Mouse (Mus musculus): Measurements from ENCODE around the gene Cntf. TPM values are rescaled to one million over a fixed set of nuclear protein-coding genes. Genes with fewer than 3 reads are reported as not detected.

The Cntf gene
- polyA plus RNA-seq, 1 experiment from 2014 or later: 1.6 TPM

Other genes starting within 250 kb of the Cntf start
- gene Fam111a, start 219.9 kb downstream of the Cntf start, polyA plus RNA-seq (2016; fragmentation: Nextera tagmentation; extraction: Ambion mirVana): 15.4 and 16.7 TPM in 2 replicates
- not detected in 2 replicates for gene Gm4952, start 165.7 kb downstream of the Cntf start, polyA plus RNA-seq (2016; fragmentation: Nextera tagmentation; extraction: Ambion mirVana)
- not detected in 2 replicates for gene Glyat, start 132.3 kb downstream of the Cntf start, polyA plus RNA-seq (2016; fragmentation: Nextera tagmentation; extraction: Ambion mirVana)
- gene Olfr1442, start 95.2 kb downstream of the Cntf start, polyA plus RNA-seq (2016; fragmentation: Nextera tagmentation; extraction: Ambion mirVana): not detected in 2 replicates
- not detected in 2 replicates for gene Olfr1443, start 87.5 kb downstream of the Cntf start, polyA plus RNA-seq (2016; fragmentation: Nextera tagmentation; extraction: Ambion mirVana)
- gene Keg1, start 69.8 kb downstream of the Cntf start, polyA plus RNA-seq (2016; fragmentation: Nextera tagmentation; extraction: Ambion mirVana): not detected in 2 replicates
- gene Zfp91, start 30.5 kb upstream of the Cntf start, polyA plus RNA-seq (2016; fragmentation: Nextera tagmentation; extraction: Ambion mirVana): 22.1 and 22.7 TPM in 2 replicates
- gene Lpxn, start 30.6 kb upstream of the Cntf start, polyA plus RNA-seq (2016; fragmentation: Nextera tagmentation; extraction: Ambion mirVana): 1.3 and 1.8 TPM in 2 replicates
- not detected in 2 replicates for gene Gm5244, start 81.0 kb upstream of the Cntf start, polyA plus RNA-seq (2016; fragmentation: Nextera tagmentation; extraction: Ambion mirVana)
- gene Olfr1444, start 91.7 kb upstream of the Cntf start, polyA plus RNA-seq (2016; fragmentation: Nextera tagmentation; extraction: Ambion mirVana): not detected in 2 replicates
- gene Olfr1445, start 118.2 kb upstream of the Cntf start, polyA plus RNA-seq (2016; fragmentation: Nextera tagmentation; extraction: Ambion mirVana): not detected in 2 replicates
- not detected in 2 replicates for gene Olfr1446, start 127.9 kb upstream of the Cntf start, polyA plus RNA-seq (2016; fragmentation: Nextera tagmentation; extraction: Ambion mirVana)
- gene Olfr1447, start 138.1 kb upstream of the Cntf start, polyA plus RNA-seq (2016; fragmentation: Nextera tagmentation; extraction: Ambion mirVana): not detected in 2 replicates
- gene Olfr1448, start 158.8 kb upstream of the Cntf start, polyA plus RNA-seq (2016; fragmentation: Nextera tagmentation; extraction: Ambion mirVana): not detected in 2 replicates
- gene Olfr1449, start 165.2 kb upstream of the Cntf start, polyA plus RNA-seq (2016; fragmentation: Nextera tagmentation; extraction: Ambion mirVana): not detected in 2 replicates
- gene Olfr1450, start 184.6 kb upstream of the Cntf start, polyA plus RNA-seq (2016; fragmentation: Nextera tagmentation; extraction: Ambion mirVana): not detected in 2 replicates
- gene Olfr1451, start 229.4 kb upstream of the Cntf start, polyA plus RNA-seq (2016; fragmentation: Nextera tagmentation; extraction: Ambion mirVana): not detected in 2 replicates